Mouse (Mus musculus): ENCODE results near the gene Sdcbp2.

DNA sequence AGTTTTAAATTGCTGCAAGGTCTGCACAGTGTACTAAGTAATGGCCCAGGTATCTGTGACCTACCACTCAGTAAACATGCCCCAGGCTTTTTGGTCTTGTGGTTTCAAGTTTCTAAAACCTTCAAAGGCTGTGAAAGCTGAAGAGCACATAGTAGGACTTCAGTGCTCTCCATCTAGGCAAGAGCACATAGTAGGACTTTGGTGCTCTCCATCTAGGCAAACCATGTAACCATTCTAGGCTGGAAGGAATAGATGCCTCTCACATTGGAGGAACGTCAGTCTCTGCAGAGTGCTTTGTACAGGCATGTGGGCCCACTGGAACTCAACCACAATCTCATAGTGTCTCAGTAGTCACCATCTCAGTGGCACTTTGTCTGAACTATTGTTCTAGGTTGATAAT lies 8.4 kb upstream of the Sdcbp2 start:
- no peak for TF ChIP-seq EP300 (IDR thresholded peaks at IDR 0.05; ENCODE audit: low read depth)
- TF ChIP-seq CTCF (IDR thresholded peaks at IDR 0.05; ENCODE audit: low read depth) = no peak

Data from liver, postnatal 0 days (tissue).